Mouse (Mus musculus) lung, postnatal 0 days (tissue): ENCODE measurements at regions not wholly inside any gene's neighbourhood (a gene's known extent, or its start where the extent isn't known, plus 50 kb on each side); places are given as distances from the start of the nearest gene placed in this dataset.

Experiments used
- CTCF ChIP-seq: IDR thresholded peaks from 2 replicates; pipeline ENCODE4 v1.5.1; 2016; ENCODE audit warnings: antibody characterized with exemption, mild to moderate bottlenecking
- EP300 ChIP-seq: IDR thresholded peaks from 2 replicates; pipeline ENCODE4 v1.6.1; 2016; ENCODE audit warnings: antibody characterized with exemption, mild to moderate bottlenecking, control low read depth

DNA sequence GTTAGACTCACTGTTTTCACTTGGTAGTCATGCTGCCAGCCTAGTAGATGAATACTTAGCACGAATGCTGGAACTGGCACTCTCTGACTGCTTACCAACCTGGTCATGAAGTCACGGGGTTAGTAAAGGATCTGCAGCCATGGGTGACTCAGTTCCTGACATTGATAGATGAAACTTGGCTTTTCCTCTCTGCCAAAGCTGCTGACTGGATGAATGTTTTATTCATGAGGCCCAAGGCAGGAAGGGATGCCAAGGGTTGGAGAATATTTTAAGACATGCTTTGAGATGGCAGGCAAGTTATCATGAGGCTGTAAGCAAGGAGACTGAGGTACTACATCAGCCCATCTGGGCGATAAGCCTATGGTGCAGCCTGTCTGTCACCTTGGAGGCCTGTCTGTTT lies 671.1 kb upstream of the 4930452B06Rik start:
- TF ChIP-seq CTCF (no peak), EP300 (no peak)
